Mouse (Mus musculus) neural tube, embryonic 13.5 days (tissue): ENCODE data around the gene Ntsr1. TPM values are rescaled to one million over a fixed set of nuclear protein-coding genes. Genes with fewer than 3 reads are reported as not detected.

Experiments used
- ATAC-seq: fragments of 200-750 bp; cut with Nextera tagmentation; 2 replicates; pipeline ENCODE4 v1.8.0; 2017; ENCODE audit warnings: low read depth, mild to moderate bottlenecking, moderate TSS enrichment, moderate library complexity
- H3K27ac ChIP-seq: fragments of 300-500 bp; sonication (generic); replicated peaks from 2 replicates; pipeline ENCODE4 v1.5.1; 2015; ENCODE audit warnings: moderate library complexity, mild to moderate bottlenecking, inconsistent platforms
- H3K27me3 ChIP-seq: fragments of 300-500 bp; sonication (generic); 2 replicates; pipeline ENCODE4 v1.6.1; 2015; ENCODE audit warnings: mild to moderate bottlenecking, inconsistent platforms
- H3K36me3 ChIP-seq: fragments of 300-500 bp; sonication (generic); 2 replicates; pipeline ENCODE4 v1.6.1; 2015; ENCODE audit warnings: mild to moderate bottlenecking, inconsistent platforms
- H3K4me1 ChIP-seq: fragments of 300-500 bp; sonication (generic); replicated peaks from 2 replicates; pipeline ENCODE4 v1.6.1; 2015; ENCODE audit warnings: inconsistent platforms
- H3K4me2 ChIP-seq: fragments of 300-500 bp; sonication (generic); 2 replicates; pipeline ENCODE4 v1.6.1; 2015; ENCODE audit warnings: inconsistent platforms, mild to moderate bottlenecking, moderate library complexity
- H3K4me3 ChIP-seq: fragments of 300-500 bp; sonication (generic); 2 replicates; pipeline ENCODE4 v1.5.1; 2015; ENCODE audit warnings: mild to moderate bottlenecking, inconsistent platforms
- H3K9ac ChIP-seq: fragments of 300-500 bp; sonication (generic); 2 replicates; pipeline ENCODE4 v1.6.1; 2015; ENCODE audit warnings: moderate library complexity, mild to moderate bottlenecking, inconsistent platforms
- H3K9me3 ChIP-seq: fragments of 300-500 bp; sonication (generic); 2 replicates; pipeline ENCODE4 v1.6.1; 2016; ENCODE audit warnings: inconsistent platforms
- WGBS: fragments of 180-500 bp; shearing (Covaris S2); methylation state at CpG from one replicate; pipeline ENCODE4 v1.1.7; 2015; 5-methylcytosine and 5-hydroxymethylcytosine counted together
- polyA plus RNA-seq: library from polyadenylated mRNA; unstranded; fragments of >200 nt; fragmentation: Nextera tagmentation; extraction: Ambion mirVana; gene quantifications from 2 replicates; pipeline ENCODE4 v1.2.1, GENCODE M21; 2015

The Ntsr1 gene
- 0.43 and 0.47 TPM in 2 replicates for polyA plus RNA-seq

GRCm38 (mm10) chr2:180499741-180500140 is at the start of gene Ntsr1:
Ntsr1 (plus strand) TSS chr2:180499976.
- WGBS, result 1% methylated on average over 30 of the region's 30 CpGs
- Histone ChIP-seq H3K4me2 (peak within 1 kb of the TSS; percentile 65), H3K27me3 (peaks cover 50% of the 10 kb centered on the region), H3K4me1 (peaks cover 28% of the 10 kb centered on the region), H3K4me3 (peak within 1 kb of the TSS; percentile 35), H3K9ac (peak within 1 kb of the TSS; percentile 68), H3K9me3 (no peaks in the 10 kb centered on the region), H3K36me3 (no peaks in the 10 kb centered on the region), H3K27ac (no peak within 1 kb of the TSS)
- ATAC-seq, result peak; percentile 70

DNA sequence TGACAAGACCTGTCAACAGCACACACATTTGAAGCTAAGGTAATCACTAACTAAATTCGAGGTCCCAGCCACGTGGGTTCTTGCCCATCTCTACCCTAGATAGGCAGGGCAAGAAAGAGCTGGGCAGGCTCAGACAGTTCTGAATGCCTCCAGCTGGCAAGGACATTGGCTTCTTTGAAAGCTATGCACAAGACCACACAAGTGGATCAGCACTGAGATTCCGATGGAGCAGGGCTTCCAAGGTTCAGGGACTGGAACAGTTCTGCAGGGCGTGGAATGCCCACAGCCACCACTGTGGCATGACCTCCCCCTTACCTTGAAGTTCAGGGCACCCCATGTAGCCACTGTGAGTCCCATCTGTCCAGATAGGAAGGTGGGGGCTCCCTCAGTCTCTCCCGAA is 49.2 kb upstream of the Ntsr1 start:
- Histone ChIP-seq H3K27ac (no peak overlapping the region), H3K9me3 (no peaks in the 10 kb centered on the region), H3K4me2 (no peak overlapping the region), H3K4me3 (no peak overlapping the region), H3K27me3 (peaks cover 19% of the 10 kb centered on the region), H3K36me3 (no peaks in the 10 kb centered on the region), H3K9ac (no peak overlapping the region), H3K4me1 (peaks cover 6% of the 10 kb centered on the region)
- 79% methylated on average over 5 of the region's 5 CpGs for WGBS
- no peak for ATAC-seq

GRCm38 (mm10) chr2:180455723-180456698 is 43.8 kb upstream of the Ntsr1 start, which contains the start of gene Slco4a1:
Slco4a1 (plus strand) TSS chr2:180456245.
- Histone ChIP-seq H3K9ac (peak within 1 kb of the TSS; percentile 68), H3K27ac (peak within 1 kb of the TSS; percentile 56; the same call in 1 of the 2 replicates), H3K4me3 (peak within 1 kb of the TSS; percentile 53), H3K36me3 (no peaks in the 10 kb centered on the region), H3K4me2 (peak within 1 kb of the TSS; percentile 97), H3K27me3 (peaks cover 42% of the 10 kb centered on the region), H3K4me1 (peaks cover 29% of the 10 kb centered on the region), H3K9me3 (no peaks in the 10 kb centered on the region)
- ATAC-seq, result peak; percentile 84
- 1% methylated on average over 65 of the region's 65 CpGs for WGBS

- H3K4me1 ChIP-seq, result peaks cover 34% of the 10 kb centered on the region
- peak overlapping the region; percentile 97 for H3K4me2 ChIP-seq
- WGBS, result 1% methylated on average over 28 of the region's 28 CpGs
- no peaks in the 10 kb centered on the region for H3K9me3 ChIP-seq
- H3K27ac ChIP-seq, result peak overlapping the region; percentile 56; the same call in 1 of the 2 replicates
- H3K4me3 ChIP-seq, result peak overlapping the region; percentile 53
- peak overlapping the region; percentile 68 for H3K9ac ChIP-seq
- H3K36me3 ChIP-seq, result no peaks in the 10 kb centered on the region
- peaks cover 42% of the 10 kb centered on the region for H3K27me3 ChIP-seq
- peak; percentile 21 for ATAC-seq
Measured at GRCm38 (mm10) chr2:180456705-180457104, 43.1 kb upstream of the Ntsr1 start.

DNA sequence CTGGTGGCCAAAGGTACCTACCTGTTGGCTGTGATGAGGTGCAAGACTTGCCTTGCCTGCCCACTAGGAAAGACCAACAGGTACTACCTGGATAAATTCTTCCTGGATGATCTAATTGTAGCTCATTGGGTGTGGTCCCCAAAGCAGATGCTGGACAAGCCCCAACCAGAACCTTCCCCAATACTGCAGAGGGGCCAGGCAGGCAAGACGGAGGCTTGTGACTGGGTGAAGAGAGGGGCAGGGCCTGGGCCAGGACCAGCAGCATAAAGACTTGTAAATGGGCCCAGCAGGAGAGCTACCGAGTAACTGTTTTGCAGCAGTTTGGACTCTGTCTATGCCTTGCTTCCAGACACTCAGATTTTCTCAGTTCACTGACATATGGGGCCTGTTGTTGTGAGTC is 42.1 kb upstream of the Ntsr1 start:
- H3K4me3 ChIP-seq, result peak overlapping the region; percentile 53
- H3K9ac ChIP-seq, result peak overlapping the region; percentile 68; the same call in 1 of the 2 replicates

GRCm38 (mm10) chr2:180459437-180459836 is 40.3 kb upstream of the Ntsr1 start:
- Histone ChIP-seq H3K9me3 (no peaks in the 10 kb centered on the region), H3K4me2 (no peak overlapping the region), H3K36me3 (no peaks in the 10 kb centered on the region), H3K27me3 (peaks cover 40% of the 10 kb centered on the region), H3K9ac (no peak overlapping the region), H3K4me1 (peaks cover 38% of the 10 kb centered on the region), H3K4me3 (no peak overlapping the region), H3K27ac (no peak overlapping the region)
- no peak for ATAC-seq
- WGBS, result 79% methylated on average over 4 of the region's 4 CpGs

More for the DNA sequence above, 42.1 kb upstream of the Ntsr1 start:
- H3K4me1 ChIP-seq, result peaks cover 34% of the 10 kb centered on the region
- H3K36me3 ChIP-seq, result no peaks in the 10 kb centered on the region
- H3K27ac ChIP-seq, result no peak overlapping the region
- no peaks in the 10 kb centered on the region for H3K9me3 ChIP-seq
- H3K27me3 ChIP-seq, result peaks cover 42% of the 10 kb centered on the region
- ATAC-seq, result no peak
- 35% methylated on average over 2 of the region's 2 CpGs for WGBS
- H3K4me2 ChIP-seq, result peak overlapping the region; percentile 97

DNA sequence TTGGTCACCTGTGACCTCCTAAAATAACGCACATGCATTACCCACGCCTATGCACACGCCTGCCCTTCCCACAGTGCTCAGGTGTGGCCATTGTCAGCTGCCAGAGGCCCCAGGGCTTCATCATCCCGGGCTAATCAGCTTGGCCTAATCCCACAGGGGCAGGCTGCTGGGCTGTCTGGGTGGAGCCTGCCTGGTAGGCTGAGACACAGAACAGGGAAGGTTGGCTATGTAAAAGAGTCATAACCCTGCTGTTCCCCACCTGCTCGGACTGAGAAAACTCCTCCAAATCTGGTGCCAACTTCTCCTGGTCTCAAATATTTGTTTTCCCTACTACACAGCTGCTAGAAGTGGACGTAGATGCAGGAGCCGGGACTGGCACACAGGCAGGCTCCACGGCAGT is 39.0 kb upstream of the Ntsr1 start:
- Histone ChIP-seq H3K36me3 (no peaks in the 10 kb centered on the region), H3K9ac (no peak overlapping the region), H3K4me2 (no peak overlapping the region), H3K27ac (peak overlapping the region; percentile 28; the same call in 1 of the 2 replicates), H3K27me3 (peaks cover 27% of the 10 kb centered on the region), H3K4me1 (peaks cover 32% of the 10 kb centered on the region), H3K4me3 (no peak overlapping the region), H3K9me3 (no peaks in the 10 kb centered on the region)
- 56% methylated on average over 8 of the region's 8 CpGs for WGBS
- ATAC-seq, result no peak

DNA sequence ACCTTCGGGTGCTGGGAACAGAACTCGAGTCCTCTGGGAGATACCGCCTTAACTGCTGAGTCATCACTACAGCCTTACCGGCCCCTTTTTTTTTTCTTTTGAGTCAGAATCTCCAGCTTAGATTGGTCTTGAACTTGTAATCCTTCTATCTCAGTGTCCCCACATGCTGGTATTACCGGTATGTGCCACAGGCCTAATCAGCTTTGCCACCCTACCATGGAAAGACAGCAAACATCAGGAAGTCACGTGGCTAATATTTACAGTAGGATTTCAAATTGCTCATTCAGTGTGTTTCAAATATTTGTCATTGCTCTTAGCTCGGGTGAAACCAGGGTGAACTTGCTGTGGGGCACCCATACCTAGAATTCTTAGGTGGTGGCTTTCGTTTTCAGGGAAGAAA is 37.2 kb upstream of the Ntsr1 start:
- ATAC-seq, result no peak
- Histone ChIP-seq H3K4me2 (no peak overlapping the region), H3K27me3 (peaks cover 9% of the 10 kb centered on the region), H3K36me3 (no peaks in the 10 kb centered on the region), H3K4me1 (peaks cover 31% of the 10 kb centered on the region), H3K9ac (no peak overlapping the region), H3K4me3 (no peak overlapping the region), H3K9me3 (no peaks in the 10 kb centered on the region), H3K27ac (no peak overlapping the region)
- WGBS, result 90% methylated on average over 8 of the region's 8 CpGs

- ATAC-seq, result peak; percentile 59
- Histone ChIP-seq H3K27me3 (peaks cover 3% of the 10 kb centered on the region; the same call in 1 of the 2 replicates), H3K27ac (peak overlapping the region; percentile 38; the same call in 1 of the 2 replicates), H3K9me3 (no peaks in the 10 kb centered on the region), H3K4me1 (peaks cover 18% of the 10 kb centered on the region; the same call in 1 of the 2 replicates), H3K36me3 (no peaks in the 10 kb centered on the region), H3K4me2 (no peak overlapping the region), H3K9ac (no peak overlapping the region), H3K4me3 (no peak overlapping the region)
- WGBS, result 54% methylated on average over 7 of the region's 7 CpGs
Measured at GRCm38 (mm10) chr2:180466505-180466904, 33.3 kb upstream of the Ntsr1 start.

DNA sequence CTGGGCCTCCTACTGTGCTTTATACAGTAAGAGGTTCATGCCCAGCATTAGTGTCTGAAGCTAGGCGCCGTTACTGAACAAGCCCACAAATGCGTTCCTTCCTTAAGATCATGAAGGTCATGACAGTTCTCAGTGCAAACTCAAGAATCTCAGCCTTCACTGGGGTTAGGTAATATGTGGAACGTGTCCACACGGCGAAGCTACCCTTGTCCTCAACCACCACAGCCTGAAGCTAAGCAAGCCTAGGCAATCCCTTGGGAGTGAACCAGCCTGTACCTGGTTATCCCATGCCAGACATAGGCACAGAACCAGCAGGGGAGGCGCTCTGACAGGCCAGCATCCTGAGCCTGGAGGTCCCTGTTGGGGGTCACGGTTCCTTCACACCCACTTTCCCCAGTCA is 30.9 kb upstream of the Ntsr1 start:
- H3K27ac ChIP-seq, result no peak overlapping the region
- H3K9me3 ChIP-seq, result no peaks in the 10 kb centered on the region
- peaks cover 26% of the 10 kb centered on the region; the same call in 1 of the 2 replicates for H3K4me1 ChIP-seq
- H3K27me3 ChIP-seq, result peaks cover 8% of the 10 kb centered on the region; the same call in 1 of the 2 replicates
- H3K36me3 ChIP-seq, result no peaks in the 10 kb centered on the region
- no peak for ATAC-seq
- no peak overlapping the region for H3K4me3 ChIP-seq
- WGBS, result 92% methylated on average over 8 of the region's 8 CpGs
- no peak overlapping the region for H3K9ac ChIP-seq
- no peak overlapping the region for H3K4me2 ChIP-seq

DNA sequence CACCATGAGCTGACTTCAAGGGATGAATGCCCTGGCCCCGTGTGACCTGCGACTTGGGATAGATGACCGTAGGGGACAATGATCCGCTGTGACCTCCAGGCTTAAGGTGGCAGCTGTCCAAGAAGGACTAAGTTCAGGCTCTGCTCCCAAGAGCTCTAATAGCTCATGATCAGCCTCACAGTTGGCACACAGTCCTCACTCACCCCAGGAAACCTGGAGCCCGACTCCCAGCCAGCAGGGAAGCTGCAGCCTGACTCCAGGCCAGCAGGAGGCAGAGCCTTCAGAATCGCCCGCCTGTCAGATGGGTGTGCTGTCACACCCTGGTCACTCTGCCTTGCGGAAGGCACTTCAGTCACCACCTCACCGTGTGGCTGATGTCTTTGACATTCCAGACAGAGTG is 30.0 kb upstream of the Ntsr1 start:
- Histone ChIP-seq H3K27me3 (peaks cover 8% of the 10 kb centered on the region; the same call in 1 of the 2 replicates), H3K27ac (no peak overlapping the region), H3K4me1 (peaks cover 22% of the 10 kb centered on the region; the same call in 1 of the 2 replicates), H3K9me3 (no peaks in the 10 kb centered on the region), H3K36me3 (no peaks in the 10 kb centered on the region), H3K4me3 (no peak overlapping the region), H3K4me2 (no peak overlapping the region), H3K9ac (no peak overlapping the region)
- ATAC-seq, result no peak
- 70% methylated on average over 9 of the region's 9 CpGs for WGBS
